Mouse (Mus musculus) erythroblast, embryonic 14.5 days (primary cell): ENCODE results near the gene Cblb.

Experiments
- GATA1 ChIP-seq: IDR thresholded peaks from 2 replicates; pipeline ENCODE4 v1.6.1; 2012; ENCODE audit warnings: low read length, inconsistent platforms, mixed read lengths
- TAL1 ChIP-seq: IDR thresholded peaks from 3 replicates; pipeline ENCODE4 v1.6.1; 2012; ENCODE audit warnings: low read length, inconsistent platforms, mixed read lengths

DNA sequence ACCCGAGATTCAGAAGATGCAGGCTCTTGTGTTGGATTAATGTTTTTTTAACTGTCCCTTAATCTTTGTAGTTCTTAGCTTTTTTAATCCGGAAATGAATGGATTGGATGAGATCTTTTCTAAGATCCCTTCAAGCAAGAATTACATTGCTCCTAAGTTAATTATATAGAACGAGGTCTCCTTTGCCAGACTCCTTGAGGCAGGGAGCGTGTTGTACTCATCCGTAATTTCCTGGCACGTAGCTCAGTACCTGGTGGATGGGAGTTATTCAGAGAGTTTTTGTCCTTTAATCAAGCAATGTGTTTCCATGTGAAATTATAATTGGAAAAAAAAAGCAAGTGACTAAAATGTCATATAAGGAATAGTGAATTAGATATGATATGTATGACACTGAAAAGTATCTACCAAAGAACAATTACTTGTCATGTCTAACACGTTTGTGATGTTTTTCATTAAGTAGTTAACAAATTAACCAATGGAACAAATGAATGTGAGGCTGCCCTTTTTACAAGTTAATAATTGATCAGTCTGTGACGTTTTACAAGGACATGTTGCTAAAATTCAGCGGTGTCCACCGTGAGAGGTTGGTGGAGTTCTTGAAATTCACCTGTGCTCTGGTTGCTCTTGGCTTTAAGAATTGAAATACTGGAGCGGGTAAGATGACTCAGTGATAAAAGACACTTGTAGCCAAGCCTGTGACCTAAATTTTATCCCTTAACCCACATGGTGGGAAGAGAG lies 12.5 kb downstream of the Cblb start:
- no peak for TF ChIP-seq GATA1
- no peak for TF ChIP-seq TAL1
